Mouse (Mus musculus) kidney, postnatal 4 days (tissue): ENCODE results near the gene 3110040M04Rik.
A peak's percentile ranks its signal among the peaks of the same experiment; 100 is the strongest.
"Not testable (repeated sequence)": the region's sequence is repeated elsewhere in the genome, so short reads cannot be mapped to it uniquely, and the experiment has no call there.

Experiments
- DNase-seq, 2 experiments: peaks; one replicate each; pipeline ENCODE4 v3.0.0; 2021; ENCODE audit warnings: mixed read lengths in 2 of 2

3110040M04Rik gene

GRCm38 (mm10) chr1:151203818-151204217, at the start of gene 3110040M04Rik:
TSS of gene 3110040M04Rik (plus strand) at chr1:151204121.
- DNase-seq = not testable (repeated sequence)

GRCm38 (mm10) chr1:151154131-151154530, 49.8 kb upstream of the 3110040M04Rik start:
- DNase-seq = not testable (repeated sequence)

- DNase-seq = no peak
Observed at GRCm38 (mm10) chr1:151156129-151156528, 47.8 kb upstream of the 3110040M04Rik start.

GRCm38 (mm10) chr1:151156777-151157632, 46.9 kb upstream of the 3110040M04Rik start:
- DNase-seq = no peak

GRCm38 (mm10) chr1:151157963-151158856, 45.7 kb upstream of the 3110040M04Rik start:
- peak; percentile 33 to 67 for DNase-seq

- no peak for DNase-seq
Observed at GRCm38 (mm10) chr1:151158857-151159510, 44.9 kb upstream of the 3110040M04Rik start.

GRCm38 (mm10) chr1:151166031-151166430, 37.9 kb upstream of the 3110040M04Rik start:
- DNase-seq = no peak

- DNase-seq = peak; percentile 29 to 54
Observed at GRCm38 (mm10) chr1:151167297-151168047, 36.4 kb upstream of the 3110040M04Rik start.

GRCm38 (mm10) chr1:151168637-151169036, 35.3 kb upstream of the 3110040M04Rik start:
- no peak for DNase-seq

GRCm38 (mm10) chr1:151171572-151172461, 32.1 kb upstream of the 3110040M04Rik start:
- DNase-seq = no peak

GRCm38 (mm10) chr1:151177030-151177936, 26.6 kb upstream of the 3110040M04Rik start:
- DNase-seq = peak in 1 of 2 experiments; percentile 47

- DNase-seq = no peak
Observed at GRCm38 (mm10) chr1:151177937-151178271, 26.0 kb upstream of the 3110040M04Rik start.

- no peak for DNase-seq
Observed at GRCm38 (mm10) chr1:151178505-151179083, 25.3 kb upstream of the 3110040M04Rik start.

- DNase-seq = no peak
Observed at GRCm38 (mm10) chr1:151180167-151180566, 23.8 kb upstream of the 3110040M04Rik start.

GRCm38 (mm10) chr1:151182266-151182665, 21.7 kb upstream of the 3110040M04Rik start, which contains the start of gene Gm47985:
TSS of gene Gm47985 (plus strand) at chr1:151182537.
- DNase-seq = not testable (repeated sequence)

- DNase-seq = not testable (repeated sequence)
Observed at GRCm38 (mm10) chr1:151186186-151186585, 17.7 kb upstream of the 3110040M04Rik start.

- DNase-seq = not testable (repeated sequence)
Observed at GRCm38 (mm10) chr1:151186879-151187424, 17.0 kb upstream of the 3110040M04Rik start.

GRCm38 (mm10) chr1:151188469-151188868, 15.5 kb upstream of the 3110040M04Rik start:
- DNase-seq = no peak

GRCm38 (mm10) chr1:151192075-151192474, 11.8 kb upstream of the 3110040M04Rik start, which contains the start of gene Gm8947:
TSS of gene Gm8947 (plus strand) at chr1:151192376.
- not testable (repeated sequence) for DNase-seq
